Mouse (Mus musculus): ENCODE results near the gene Angptl7. TPM values are rescaled to one million over a fixed set of nuclear protein-coding genes. Genes with fewer than 3 reads are reported as not detected.

Angptl7 gene
- polyA plus RNA-seq, 1 experiment = 0.37 TPM

DNA sequence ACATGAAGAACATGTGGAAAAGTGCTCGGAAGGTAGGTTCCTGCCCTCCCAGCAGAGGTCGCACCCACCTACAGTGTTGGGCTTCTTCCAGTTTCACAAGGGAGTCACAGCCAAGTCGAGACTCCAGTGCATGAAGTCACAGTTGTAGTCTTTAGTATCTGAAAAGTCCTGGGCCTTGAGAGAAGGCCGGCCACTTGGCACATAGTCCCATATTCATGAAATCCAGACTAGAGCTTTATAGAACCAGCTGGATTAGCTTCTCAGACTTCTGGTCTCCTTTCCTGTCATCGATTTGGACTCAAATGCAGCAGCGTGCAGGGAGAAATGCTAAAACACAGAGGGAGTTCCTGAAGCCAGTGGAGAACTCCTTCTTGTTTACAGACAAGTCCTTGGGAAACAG is 30.5 kb upstream of the Angptl7 start:
- H3K36me3 ChIP-seq (ENCODE audit: control insufficient read depth, insufficient read depth, low read length, poor library complexity, severe bottlenecking) = peaks cover 22% of the 10 kb centered on the region
- H3K4me1 ChIP-seq (ENCODE audit: control insufficient read depth, insufficient read depth, low read length) = no peaks in the 10 kb centered on the region
- no peaks in the 10 kb centered on the region for H3K27me3 ChIP-seq (ENCODE audit: control insufficient read depth, insufficient read depth, low read length, poor library complexity, severe bottlenecking)
- no peak overlapping the region for H3K4me3 ChIP-seq (ENCODE audit: low read depth, low read length)
- H3K27ac ChIP-seq (ENCODE audit: insufficient read depth, low read length) = no peak overlapping the region
- no peaks in the 10 kb centered on the region for H3K9me3 ChIP-seq (replicated peaks; ENCODE audit: control insufficient read depth, insufficient read depth, low read length, poor library complexity, severe bottlenecking)
- TF ChIP-seq POLR2A (IDR thresholded peaks at IDR 0.05; ENCODE audit: insufficient read depth, low read length) (no peak), EP300 (IDR thresholded peaks at IDR 0.05; ENCODE audit: insufficient read depth, low read depth, low read length) (no peak), CTCF (IDR thresholded peaks at IDR 0.05; ENCODE audit: low read depth, low read length) (no peak)
- no peak overlapping the region for H3K9ac ChIP-seq (ENCODE audit: low read depth, poor library complexity, severe bottlenecking)

DNA sequence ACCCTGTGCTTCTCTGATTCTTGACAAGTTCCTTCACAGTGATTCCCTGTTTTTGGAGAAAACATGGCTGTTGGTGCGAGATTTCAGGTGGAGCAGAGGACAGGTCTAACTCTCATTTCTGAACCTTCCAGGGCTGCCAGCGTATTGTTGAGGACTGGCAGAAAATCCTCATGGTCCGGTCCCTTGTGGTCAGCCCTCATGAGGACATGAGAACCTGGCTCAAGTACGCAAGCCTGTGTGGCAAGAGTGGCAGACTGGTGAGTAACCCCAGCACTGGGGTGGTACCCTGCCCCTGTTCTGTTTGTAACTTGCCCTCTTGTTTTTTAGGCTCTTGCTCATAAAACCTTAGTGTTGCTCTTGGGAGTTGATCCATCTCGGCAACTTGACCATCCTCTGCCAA is 30.1 kb upstream of the Angptl7 start:
- no peak overlapping the region for H3K27ac ChIP-seq (ENCODE audit: insufficient read depth, low read length)

GRCm38 (mm10) chr4:148527158-148527910 is 27.1 kb upstream of the Angptl7 start:
- Histone ChIP-seq H3K9ac (ENCODE audit: low read depth, poor library complexity, severe bottlenecking) (no peak overlapping the region), H3K36me3 (ENCODE audit: control insufficient read depth, insufficient read depth, low read length, poor library complexity, severe bottlenecking) (peaks cover 18% of the 10 kb centered on the region), H3K27ac (ENCODE audit: insufficient read depth, low read length) (no peak overlapping the region), H3K9me3 (replicated peaks; ENCODE audit: control insufficient read depth, insufficient read depth, low read length, poor library complexity, severe bottlenecking) (no peaks in the 10 kb centered on the region), H3K4me3 (ENCODE audit: low read depth, low read length) (no peak overlapping the region), H3K27me3 (ENCODE audit: control insufficient read depth, insufficient read depth, low read length, poor library complexity, severe bottlenecking) (no peaks in the 10 kb centered on the region), H3K4me1 (ENCODE audit: control insufficient read depth, insufficient read depth, low read length) (no peaks in the 10 kb centered on the region)
- TF ChIP-seq EP300 (IDR thresholded peaks at IDR 0.05; ENCODE audit: insufficient read depth, low read depth, low read length) = no peak
- TF ChIP-seq POLR2A (IDR thresholded peaks at IDR 0.05; ENCODE audit: insufficient read depth, low read length) = no peak
- no peak for TF ChIP-seq CTCF (IDR thresholded peaks at IDR 0.05; ENCODE audit: low read depth, low read length)

More for the DNA sequence above, 30.1 kb upstream of the Angptl7 start:
- TF ChIP-seq POLR2A (IDR thresholded peaks at IDR 0.05; ENCODE audit: insufficient read depth, low read length) (no peak), CTCF (IDR thresholded peaks at IDR 0.05; ENCODE audit: low read depth, low read length) (no peak), EP300 (IDR thresholded peaks at IDR 0.05; ENCODE audit: insufficient read depth, low read depth, low read length) (no peak)
- H3K27me3 ChIP-seq (ENCODE audit: control insufficient read depth, insufficient read depth, low read length, poor library complexity, severe bottlenecking) = no peaks in the 10 kb centered on the region
- no peak overlapping the region for H3K4me3 ChIP-seq (ENCODE audit: low read depth, low read length)
- no peak overlapping the region for H3K9ac ChIP-seq (ENCODE audit: low read depth, poor library complexity, severe bottlenecking)
- no peaks in the 10 kb centered on the region for H3K4me1 ChIP-seq (ENCODE audit: control insufficient read depth, insufficient read depth, low read length)
- H3K36me3 ChIP-seq (ENCODE audit: control insufficient read depth, insufficient read depth, low read length, poor library complexity, severe bottlenecking) = peaks cover 22% of the 10 kb centered on the region
- no peaks in the 10 kb centered on the region for H3K9me3 ChIP-seq (replicated peaks; ENCODE audit: control insufficient read depth, insufficient read depth, low read length, poor library complexity, severe bottlenecking)

- H3K4me3 ChIP-seq (ENCODE audit: low read depth, low read length) = no peak overlapping the region
- peaks cover 8% of the 10 kb centered on the region for H3K36me3 ChIP-seq (ENCODE audit: control insufficient read depth, insufficient read depth, low read length, poor library complexity, severe bottlenecking)
- no peak overlapping the region for H3K27ac ChIP-seq (ENCODE audit: insufficient read depth, low read length)
- no peaks in the 10 kb centered on the region for H3K27me3 ChIP-seq (ENCODE audit: control insufficient read depth, insufficient read depth, low read length, poor library complexity, severe bottlenecking)
- no peak overlapping the region for H3K9ac ChIP-seq (ENCODE audit: low read depth, poor library complexity, severe bottlenecking)
- H3K9me3 ChIP-seq (replicated peaks; ENCODE audit: control insufficient read depth, insufficient read depth, low read length, poor library complexity, severe bottlenecking) = no peaks in the 10 kb centered on the region
- TF ChIP-seq EP300 (IDR thresholded peaks at IDR 0.05; ENCODE audit: insufficient read depth, low read depth, low read length) (no peak), CTCF (IDR thresholded peaks at IDR 0.05; ENCODE audit: low read depth, low read length) (no peak), POLR2A (IDR thresholded peaks at IDR 0.05; ENCODE audit: insufficient read depth, low read length) (no peak)
- no peaks in the 10 kb centered on the region for H3K4me1 ChIP-seq (ENCODE audit: control insufficient read depth, insufficient read depth, low read length)
Observed at GRCm38 (mm10) chr4:148523538-148523937, 23.3 kb upstream of the Angptl7 start.

DNA sequence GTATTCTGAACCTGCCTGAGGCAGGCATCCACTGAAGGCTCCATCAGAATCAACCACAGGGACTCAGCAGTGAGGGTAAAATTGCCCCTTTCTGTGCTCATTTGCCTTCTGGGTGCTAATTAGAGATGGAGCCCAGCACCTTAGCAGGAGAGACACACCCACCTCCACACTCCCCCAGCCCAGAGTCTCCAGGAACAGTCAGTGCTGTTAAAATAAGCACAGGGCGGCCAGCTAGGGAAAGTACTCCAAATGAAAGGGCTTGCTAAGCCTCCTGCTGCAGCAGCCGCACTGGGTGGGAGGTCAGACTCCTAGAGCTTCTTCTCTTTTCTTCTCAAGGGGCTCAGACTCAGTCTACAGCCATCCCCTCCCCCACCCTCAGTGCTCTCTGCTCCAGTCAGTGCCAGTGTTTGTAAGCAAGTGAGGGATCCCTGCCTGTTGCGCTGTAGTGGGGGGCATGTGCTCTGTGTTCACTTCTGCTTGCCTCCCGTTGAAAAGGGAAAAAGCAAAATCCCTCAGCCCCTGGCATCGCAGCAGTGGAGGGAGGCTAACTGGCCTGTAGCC is 18.1 kb upstream of the Angptl7 start:
- Histone ChIP-seq H3K36me3 (ENCODE audit: control insufficient read depth, insufficient read depth, low read length, poor library complexity, severe bottlenecking) (no peaks in the 10 kb centered on the region; the same call in 1 of the 2 replicates), H3K4me3 (ENCODE audit: low read depth, low read length) (no peak overlapping the region), H3K9me3 (replicated peaks; ENCODE audit: control insufficient read depth, insufficient read depth, low read length, poor library complexity, severe bottlenecking) (no peaks in the 10 kb centered on the region), H3K27me3 (ENCODE audit: control insufficient read depth, insufficient read depth, low read length, poor library complexity, severe bottlenecking) (no peaks in the 10 kb centered on the region), H3K4me1 (ENCODE audit: control insufficient read depth, insufficient read depth, low read length) (no peaks in the 10 kb centered on the region), H3K9ac (ENCODE audit: low read depth, poor library complexity, severe bottlenecking) (no peak overlapping the region), H3K27ac (ENCODE audit: insufficient read depth, low read length) (no peak overlapping the region)
- TF ChIP-seq EP300 (IDR thresholded peaks at IDR 0.05; ENCODE audit: insufficient read depth, low read depth, low read length) (no peak), CTCF (IDR thresholded peaks at IDR 0.05; ENCODE audit: low read depth, low read length) (no peak), POLR2A (IDR thresholded peaks at IDR 0.05; ENCODE audit: insufficient read depth, low read length) (no peak)

DNA sequence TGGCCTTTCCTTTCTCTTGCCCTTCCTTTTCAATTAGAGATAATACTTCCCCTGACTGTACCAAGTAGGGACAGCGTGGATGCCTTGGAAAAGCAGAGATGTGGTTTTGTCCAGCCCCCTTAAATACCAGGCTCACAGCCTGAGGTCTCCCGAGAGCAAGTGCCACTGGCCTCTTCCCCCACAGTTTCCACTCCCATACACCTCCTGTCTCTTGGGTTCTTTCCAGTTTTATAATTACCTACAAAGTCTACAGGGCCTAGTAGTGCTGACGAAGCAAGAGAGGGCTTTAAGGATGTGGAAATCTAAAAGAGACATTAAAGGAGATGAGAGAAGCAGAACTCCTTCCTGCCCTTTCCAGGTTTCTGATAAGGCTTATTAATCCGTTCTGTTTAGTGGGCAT is 17.5 kb upstream of the Angptl7 start:
- Histone ChIP-seq H3K27me3 (ENCODE audit: control insufficient read depth, insufficient read depth, low read length, poor library complexity, severe bottlenecking) (no peaks in the 10 kb centered on the region), H3K4me3 (ENCODE audit: low read depth, low read length) (no peak overlapping the region), H3K36me3 (ENCODE audit: control insufficient read depth, insufficient read depth, low read length, poor library complexity, severe bottlenecking) (no peaks in the 10 kb centered on the region; the same call in 1 of the 2 replicates), H3K27ac (ENCODE audit: insufficient read depth, low read length) (no peak overlapping the region), H3K9me3 (replicated peaks; ENCODE audit: control insufficient read depth, insufficient read depth, low read length, poor library complexity, severe bottlenecking) (no peaks in the 10 kb centered on the region), H3K9ac (ENCODE audit: low read depth, poor library complexity, severe bottlenecking) (no peak overlapping the region), H3K4me1 (ENCODE audit: control insufficient read depth, insufficient read depth, low read length) (no peaks in the 10 kb centered on the region)
- TF ChIP-seq EP300 (IDR thresholded peaks at IDR 0.05; ENCODE audit: insufficient read depth, low read depth, low read length) (no peak), CTCF (IDR thresholded peaks at IDR 0.05; ENCODE audit: low read depth, low read length) (no peak), POLR2A (IDR thresholded peaks at IDR 0.05; ENCODE audit: insufficient read depth, low read length) (no peak)

All from ES-Bruce4 (cell line).